Mouse (Mus musculus): ENCODE measurements around the gene Armh1.

GRCm38 (mm10) chr4:117262101-117262913 is 10.4 kb upstream of the Armh1 start:
- TF ChIP-seq EP300 (IDR thresholded peaks at IDR 0.05; ENCODE audit: insufficient read depth, low read depth, low read length), result no peak
- TF ChIP-seq POLR2A (IDR thresholded peaks at IDR 0.05; ENCODE audit: insufficient read depth, low read length), result no peak
- TF ChIP-seq CTCF (IDR thresholded peaks at IDR 0.05; ENCODE audit: low read depth, low read length), result no peak

Measured in ES-Bruce4 (cell line).